Comparison of ENCODE assay signal across 23 mouse cellular contexts in the genomic region with DNA sequence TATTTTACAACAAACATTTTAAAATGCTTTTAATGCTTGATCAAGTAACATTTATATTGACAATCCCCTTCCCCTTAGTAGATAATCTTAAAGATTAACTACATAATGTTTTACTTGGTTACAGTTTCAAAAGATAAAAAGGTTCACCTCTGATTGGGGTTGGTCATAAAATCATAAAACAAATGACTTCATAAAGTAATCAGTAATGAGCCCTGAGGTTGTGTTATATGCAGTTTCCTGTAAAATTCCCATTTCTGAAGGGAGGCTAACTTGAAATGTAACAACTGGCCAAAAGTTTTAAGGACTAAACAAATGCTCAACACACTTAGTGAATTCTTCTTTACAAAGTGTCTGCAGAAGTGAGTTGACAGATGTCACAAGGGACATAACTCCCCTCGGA. TPM values are rescaled to one million over a fixed set of nuclear protein-coding genes. Genes with fewer than 3 reads are reported as not detected.
"Had no signal": no experiment of that assay in that cellular context is flagged by ENCODE, and none has a peak within 500 bp of the region (broad histone marks: within the 10 kb centered on the region; RNA-seq: fewer than 3 reads in every experiment).

No protein-coding gene starts in this region.

- H3K9me3 ChIP-seq: midbrain, embryonic 15.5 days; neural tube, embryonic 12.5 days had no signal

- H3K27me3 ChIP-seq: midbrain, embryonic 12.5 days; midbrain, embryonic 15.5 days; neural tube, embryonic 12.5 days had no signal

- DNase-seq: lung, adult 18-20 months; lung, embryonic 14.5 days; lung, postnatal 10 days; lung, postnatal 4 days; right cerebral cortex, postnatal 14 days; spleen, adult 18-20 months; thymus, adult 18-20 months; thymus, postnatal 14 days; thymus, postnatal 36 days had no signal

- H3K4me2 ChIP-seq: lung, embryonic 14.5 days; midbrain, embryonic 12.5 days; midbrain, embryonic 15.5 days; neural tube, embryonic 12.5 days had no signal

- H3K4me1 ChIP-seq: midbrain, embryonic 10.5 days; midbrain, embryonic 12.5 days; midbrain, embryonic 15.5 days; neural tube, embryonic 12.5 days had no signal

- H3K9ac ChIP-seq: lung, embryonic 14.5 days; midbrain, embryonic 12.5 days; midbrain, embryonic 15.5 days; neural tube, embryonic 12.5 days had no signal

- ATAC-seq: midbrain, embryonic 15.5 days had no signal

- H3K36me3 ChIP-seq: midbrain, embryonic 15.5 days had no signal

- H3K4me3 ChIP-seq: midbrain, embryonic 10.5 days; midbrain, embryonic 12.5 days; midbrain, embryonic 15.5 days; neural tube, embryonic 12.5 days had no signal

- H3K27ac ChIP-seq: midbrain, embryonic 10.5 days; midbrain, embryonic 12.5 days; midbrain, embryonic 15.5 days; neural tube, embryonic 12.5 days had no signal

RNA-seq across cellular contexts. Expression of a gene that starts 2.0 kb away (rescaled TPM):
- total RNA-seq: megakaryocyte, adult 5-6 weeks; megakaryocyte-erythroid progenitor cell, adult 5-6 weeks; midbrain, postnatal 0 days; monocyte, adult 5-6 weeks; neutrophil, adult 5-6 weeks had no signal
- polyA plus RNA-seq: lung, embryonic 14.5 days; lung, embryonic 16.5 days; midbrain, embryonic 10.5 days; midbrain, postnatal 0 days; neural tube, embryonic 14.5 days had no signal

RNA-seq across cellular contexts. Expression of a gene that starts 4.8 kb away (rescaled TPM):
- total RNA-seq: megakaryocyte, adult 5-6 weeks; megakaryocyte-erythroid progenitor cell, adult 5-6 weeks; midbrain, postnatal 0 days; monocyte, adult 5-6 weeks; neutrophil, adult 5-6 weeks had no signal
- polyA plus RNA-seq: lung, embryonic 14.5 days; lung, embryonic 16.5 days; midbrain, embryonic 10.5 days; midbrain, embryonic 12.5 days; midbrain, embryonic 15.5 days; midbrain, postnatal 0 days; neural tube, embryonic 12.5 days; neural tube, embryonic 14.5 days; stomach, embryonic 14.5 days; stomach, embryonic 16.5 days; thymus, postnatal 0 days had no signal
